Mouse (Mus musculus): ENCODE results near the gene Chchd6.
A peak's percentile ranks its signal among the peaks of the same experiment; 100 is the strongest.

The Chchd6 gene

DNA sequence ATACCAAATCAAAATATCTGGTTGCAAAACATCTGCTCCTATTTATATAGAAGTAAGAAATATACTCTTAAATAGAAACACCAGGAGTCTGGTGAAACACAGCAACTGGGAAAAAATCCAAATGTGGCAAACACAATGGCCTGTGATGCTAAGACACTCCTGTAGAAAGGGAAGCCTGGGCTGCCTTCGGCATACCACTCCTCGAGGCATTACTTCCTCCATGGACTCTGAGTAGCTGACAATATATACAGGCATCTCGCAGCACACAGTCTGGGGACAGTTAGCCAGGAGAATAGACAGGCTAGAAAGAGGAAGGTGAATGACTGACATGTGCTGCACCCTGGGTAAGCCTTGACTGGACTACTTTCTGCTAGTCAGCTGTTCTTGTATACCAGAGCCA is 146.7 kb downstream of the Chchd6 start:
- no peak for DNase-seq

DNA sequence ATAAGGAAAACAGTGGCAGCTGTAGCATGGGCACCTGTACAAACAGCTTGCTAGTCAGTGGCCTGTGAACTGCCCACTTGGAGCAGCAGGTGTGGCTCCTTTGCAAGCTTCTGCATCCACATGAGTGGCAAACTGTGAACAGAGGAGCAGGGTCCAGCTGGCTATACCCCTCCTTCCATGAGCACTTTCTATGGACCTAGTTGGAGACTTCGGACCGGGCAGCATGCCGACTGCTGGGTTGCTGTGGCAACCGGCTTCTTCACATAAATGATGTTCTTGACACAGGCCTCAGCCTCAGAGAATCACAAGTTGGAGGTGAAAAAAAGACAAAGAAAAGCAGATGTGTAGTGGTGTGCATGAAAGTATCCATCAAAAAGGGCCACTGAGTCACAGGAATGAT is 154.8 kb downstream of the Chchd6 start:
- no peak for DNase-seq

DNA sequence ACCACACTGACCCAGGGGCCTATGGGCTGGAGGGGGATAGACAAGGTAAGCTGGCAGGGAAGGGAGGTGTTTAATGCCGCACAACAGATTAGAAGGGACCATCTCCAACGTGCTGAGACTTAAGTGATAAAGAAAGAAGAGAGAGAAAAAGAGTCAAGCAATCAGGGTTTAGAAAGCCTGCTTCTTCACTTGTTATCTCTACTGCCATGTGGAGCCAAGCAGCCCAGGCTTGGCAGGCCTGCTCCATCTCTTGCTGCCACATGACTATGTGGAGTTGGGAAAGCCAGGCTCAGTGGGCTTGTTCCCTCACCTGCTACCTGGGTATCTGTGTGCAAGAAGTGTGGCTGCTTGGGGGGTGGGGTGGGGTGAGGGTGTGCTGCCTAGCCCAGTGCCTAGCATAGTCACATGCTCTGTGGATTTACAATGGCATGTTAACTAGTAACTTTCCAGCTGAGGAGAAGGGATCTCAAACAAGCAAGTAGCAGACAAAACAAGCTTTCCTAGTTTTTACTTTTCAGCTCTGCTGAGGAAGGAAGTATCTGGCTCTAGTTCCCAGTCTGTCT is 163.5 kb downstream of the Chchd6 start:
- DNase-seq: no peak

DNA sequence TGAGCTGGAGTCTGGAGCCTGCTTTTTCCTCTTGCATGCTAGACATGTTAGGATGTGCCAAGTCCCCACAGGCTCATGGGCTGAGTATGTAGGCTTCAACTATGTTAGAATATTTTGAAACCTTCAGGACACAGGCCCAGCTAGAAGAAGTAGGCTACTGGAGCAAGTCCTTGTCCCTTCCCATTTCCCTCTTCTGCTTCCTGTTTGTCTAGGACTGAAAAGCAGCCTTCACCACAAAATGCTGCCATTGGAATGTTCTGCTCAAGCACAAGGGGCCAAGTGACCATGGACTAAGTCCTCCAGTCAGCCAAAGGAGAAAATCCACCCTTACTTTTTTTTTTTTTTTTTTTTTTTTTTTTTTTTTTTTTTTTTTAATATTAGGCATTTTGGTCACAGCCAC is 164.7 kb downstream of the Chchd6 start:
- DNase-seq: no peak

DNA sequence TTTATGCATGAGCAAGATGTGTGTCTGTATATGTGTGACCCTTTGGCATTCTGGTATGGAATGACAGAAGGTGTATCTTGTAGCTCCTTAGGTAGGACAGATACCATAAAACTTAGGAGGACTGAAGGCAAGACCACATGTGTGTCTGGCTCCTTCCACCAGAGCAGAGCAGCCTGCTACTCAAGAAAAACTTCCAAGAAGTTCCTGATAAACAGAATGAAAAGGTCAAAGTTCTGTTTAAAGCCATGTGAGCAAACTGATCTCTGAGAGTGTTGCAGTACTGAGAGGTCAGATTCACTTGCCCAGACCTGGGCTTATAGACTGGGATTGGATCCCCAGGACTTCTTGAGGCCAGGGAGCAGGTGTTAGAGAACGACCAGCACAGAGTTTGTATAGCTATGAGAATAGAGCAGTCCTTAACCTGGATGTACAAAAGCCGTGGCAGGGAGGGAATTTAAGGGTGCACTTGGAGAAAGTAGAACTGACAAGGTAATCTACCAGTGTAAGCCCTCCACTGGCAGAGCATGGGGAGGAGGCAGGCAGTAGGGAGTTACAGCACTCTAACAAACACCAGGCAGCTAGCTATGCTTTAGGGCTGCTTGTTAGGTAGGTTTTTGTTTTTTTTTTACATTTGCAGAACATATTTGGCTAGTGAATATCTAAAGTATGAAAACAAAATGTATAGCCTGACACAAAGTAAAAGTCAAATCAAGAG is 166.6 kb downstream of the Chchd6 start:
- no peak for DNase-seq

DNA sequence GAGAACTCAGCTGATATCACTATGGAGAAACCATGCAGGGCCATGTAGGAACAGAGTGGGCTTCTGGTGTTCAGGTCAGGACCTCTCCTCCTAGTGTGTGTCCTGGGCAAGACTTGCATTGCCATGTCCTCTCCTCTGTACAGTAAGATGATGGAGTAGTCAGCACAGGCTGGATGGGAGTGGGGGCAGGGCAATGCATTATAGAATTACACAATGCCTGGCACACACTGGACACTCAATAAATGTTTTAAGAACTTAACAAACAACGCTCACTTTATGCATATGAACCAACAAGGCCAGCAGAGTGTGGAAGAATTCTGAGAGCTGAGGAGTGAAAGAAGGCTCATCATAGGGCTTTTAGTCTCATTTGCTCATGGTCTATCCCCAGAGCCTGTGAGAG is 171.0 kb downstream of the Chchd6 start:
- no peak for DNase-seq

DNA sequence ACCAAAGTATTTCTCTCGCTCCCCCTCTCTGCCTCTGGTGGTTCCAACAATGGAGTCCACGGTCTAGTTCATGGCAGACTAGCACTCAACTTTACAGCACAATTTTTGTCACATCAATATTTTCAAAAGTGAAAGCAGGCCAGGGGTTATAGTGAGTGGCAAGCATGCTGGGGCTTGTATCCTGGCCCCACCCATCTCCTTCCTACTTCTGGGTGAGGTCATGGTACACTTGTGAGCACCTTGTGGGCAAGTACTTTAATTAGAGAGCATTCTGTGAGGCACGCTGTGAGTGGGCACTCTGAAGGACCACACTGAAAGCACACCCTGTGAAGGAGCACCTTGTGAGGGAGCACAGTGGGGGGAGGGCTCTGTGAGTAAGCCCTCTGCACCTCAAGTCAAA is 172.8 kb downstream of the Chchd6 start:
- no peak for DNase-seq

DNA sequence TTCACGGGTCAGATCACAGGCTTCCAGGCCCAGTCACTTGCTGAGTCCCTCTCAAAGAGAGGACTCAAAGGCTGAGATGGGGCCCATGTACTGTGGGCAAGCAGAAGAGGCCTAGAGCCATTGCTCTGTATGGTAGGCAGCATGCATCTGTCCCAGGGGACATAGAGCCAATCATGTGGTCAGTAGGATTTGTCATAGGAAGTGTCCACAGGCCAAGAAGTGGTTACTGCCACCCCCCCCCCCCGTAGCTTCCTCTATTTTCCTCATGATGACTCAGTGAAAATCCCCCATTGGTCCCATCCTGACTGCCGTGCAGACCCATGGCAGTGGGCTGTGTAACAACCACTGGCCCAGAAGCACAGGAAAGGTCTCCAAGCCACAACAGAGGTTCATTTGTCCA is 173.5 kb downstream of the Chchd6 start:
- no peak for DNase-seq

DNA sequence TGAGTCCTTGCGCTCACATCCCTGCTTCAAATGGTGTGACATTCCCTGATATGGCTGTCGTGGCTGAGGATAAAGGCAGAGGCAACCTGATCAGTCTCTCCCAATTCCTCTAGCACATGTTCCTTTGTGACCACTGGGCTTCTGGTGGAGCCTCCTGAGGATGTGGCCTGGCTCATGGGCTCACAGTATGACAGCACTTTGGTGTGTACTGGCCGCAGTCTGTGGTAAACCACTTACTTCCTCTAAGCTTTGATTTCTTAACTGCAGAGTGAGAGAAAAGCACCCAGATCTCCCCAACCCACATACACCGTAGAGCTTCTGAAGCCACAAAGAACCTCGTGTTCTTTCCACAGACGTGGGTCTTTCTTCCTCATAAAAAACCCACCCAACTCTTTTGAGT is 173.9 kb downstream of the Chchd6 start:
- DNase-seq: no peak

DNA sequence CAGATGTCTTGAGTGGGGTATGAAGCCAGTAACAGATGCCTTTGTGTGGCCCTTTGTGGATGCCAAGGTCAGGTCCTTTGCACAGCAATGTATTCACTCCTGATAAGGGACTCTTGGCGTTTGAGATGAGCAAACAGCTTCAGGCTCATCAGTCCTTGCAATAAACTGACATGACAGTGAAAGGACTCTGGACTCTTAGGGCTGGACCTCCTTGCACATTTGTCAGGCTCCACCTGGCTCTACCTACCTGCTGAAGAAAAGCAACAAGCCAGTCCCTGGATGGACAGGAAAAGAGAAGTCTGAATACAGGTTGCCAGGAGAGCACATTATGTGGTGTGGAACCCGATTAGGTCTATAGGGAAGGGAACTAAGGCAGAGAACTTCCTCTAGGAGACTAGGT is 174.7 kb downstream of the Chchd6 start:
- DNase-seq: no peak

DNA sequence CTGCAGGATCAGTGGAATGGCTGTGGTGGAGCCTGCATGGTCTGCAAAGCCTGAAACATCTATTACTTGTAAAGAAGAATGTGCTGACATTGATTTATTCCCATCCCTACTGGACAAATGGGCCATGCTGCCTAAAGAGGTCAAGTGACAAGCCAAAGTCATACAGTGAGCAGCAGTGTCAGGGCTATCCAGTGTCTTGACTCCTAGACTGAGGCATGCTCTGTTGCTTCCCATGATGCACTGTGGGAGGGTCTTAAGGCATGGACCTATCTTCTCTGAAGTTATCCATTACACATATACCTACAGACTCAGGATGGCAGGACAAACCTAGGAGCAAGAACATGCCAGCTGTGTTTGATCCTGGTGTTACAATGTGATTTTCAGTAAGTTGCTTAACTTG is 175.3 kb downstream of the Chchd6 start:
- DNase-seq: no peak

DNA sequence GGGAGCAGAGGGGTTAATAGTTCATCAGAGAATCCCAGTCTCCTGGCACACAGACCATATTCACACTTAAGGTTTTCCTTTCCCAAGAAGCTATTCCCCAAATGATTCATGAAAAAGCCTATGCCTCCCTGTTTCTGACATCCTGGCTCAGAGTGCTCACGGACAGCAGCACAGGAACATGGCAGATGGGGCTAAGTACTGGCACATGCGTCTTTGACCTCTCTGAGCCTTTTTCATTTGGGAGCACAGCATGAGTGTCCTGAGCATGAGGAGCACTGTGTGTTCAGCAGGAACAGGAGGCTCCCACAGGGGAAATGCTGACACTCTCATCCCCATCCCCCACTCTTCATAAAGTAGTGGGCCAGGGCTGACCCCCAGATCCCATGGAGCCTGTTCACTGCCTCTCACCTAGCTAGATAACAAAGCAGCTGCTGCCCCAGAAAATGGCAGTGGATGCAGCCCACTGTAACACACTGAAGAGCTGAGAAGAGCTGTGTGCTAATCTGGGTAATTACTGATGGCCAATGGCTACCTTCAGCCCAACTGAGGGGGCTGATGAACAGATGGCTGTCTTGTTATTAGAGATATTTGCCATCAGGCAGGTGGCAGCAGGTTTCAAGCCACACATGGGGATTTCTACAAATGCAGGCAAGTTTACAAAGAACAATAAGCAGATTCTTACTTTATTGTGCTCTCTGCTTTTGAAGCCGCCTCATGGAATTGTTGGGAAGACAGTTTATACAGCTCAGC is 176.2 kb downstream of the Chchd6 start:
- DNase-seq: peak; percentile 90

DNA sequence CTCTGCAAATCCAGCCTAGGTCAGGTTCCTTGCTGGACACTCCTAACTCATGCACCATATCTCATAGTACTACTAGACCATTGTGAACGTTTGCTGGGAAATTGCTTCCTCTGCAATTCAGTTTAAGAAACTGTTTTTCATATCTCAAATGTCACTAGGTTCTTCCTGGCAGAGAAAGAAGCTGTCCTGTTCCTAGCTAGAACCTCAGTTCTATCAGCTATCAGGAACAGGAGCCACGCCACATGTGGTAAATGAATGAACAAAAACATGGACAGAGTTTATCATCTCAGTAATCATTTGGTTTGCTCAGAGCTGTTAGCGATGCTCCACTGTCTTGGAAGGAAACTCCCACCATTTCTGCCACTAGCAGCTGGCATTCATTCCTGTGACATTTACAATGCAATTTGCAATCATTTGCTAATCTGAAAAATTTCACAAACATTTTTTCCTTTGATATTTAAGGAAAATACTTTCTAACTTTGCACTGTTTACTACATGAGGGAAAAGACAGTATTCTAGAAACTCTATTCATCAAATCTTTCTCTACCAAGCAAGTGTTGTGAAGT is 179.3 kb downstream of the Chchd6 start:
- no peak for DNase-seq

DNA sequence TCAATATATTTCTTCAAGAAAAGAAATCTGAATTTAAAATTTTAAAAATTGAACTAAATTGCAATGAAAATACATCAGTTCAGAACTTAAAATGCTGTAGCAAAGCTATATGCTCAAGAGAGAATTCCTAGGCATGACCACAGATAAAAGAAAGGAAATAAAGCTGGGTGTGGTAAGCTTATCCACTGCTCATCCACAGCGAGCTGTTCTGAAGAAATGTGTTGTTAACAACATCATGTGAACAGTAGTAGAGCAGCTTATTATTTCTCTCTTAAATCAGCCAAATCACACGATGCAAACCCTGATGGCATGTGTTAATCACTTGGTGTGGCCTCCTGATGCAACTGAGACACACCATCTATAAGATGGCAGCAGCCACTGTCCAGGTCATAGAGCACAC is 180.4 kb downstream of the Chchd6 start:
- no peak for DNase-seq

DNA sequence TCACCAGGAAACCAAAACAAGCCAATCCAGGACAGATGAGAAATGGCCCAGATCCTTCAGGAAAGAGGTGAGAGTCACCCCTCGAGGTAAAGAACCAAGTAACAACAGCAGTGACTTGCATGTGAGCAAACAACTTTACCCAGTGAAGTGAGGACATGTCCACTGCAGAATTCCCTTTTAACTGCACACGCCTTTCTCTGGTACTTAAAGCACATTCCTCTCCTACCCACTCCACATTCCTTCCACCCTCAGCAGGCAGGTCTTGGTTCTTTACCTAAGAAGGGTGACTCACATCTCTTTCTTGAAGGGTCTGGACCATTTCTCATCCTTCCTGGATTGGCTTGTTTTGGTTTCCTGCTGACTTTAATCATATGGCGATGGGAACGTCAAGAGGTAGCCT is 181.3 kb downstream of the Chchd6 start:
- no peak for DNase-seq

DNA sequence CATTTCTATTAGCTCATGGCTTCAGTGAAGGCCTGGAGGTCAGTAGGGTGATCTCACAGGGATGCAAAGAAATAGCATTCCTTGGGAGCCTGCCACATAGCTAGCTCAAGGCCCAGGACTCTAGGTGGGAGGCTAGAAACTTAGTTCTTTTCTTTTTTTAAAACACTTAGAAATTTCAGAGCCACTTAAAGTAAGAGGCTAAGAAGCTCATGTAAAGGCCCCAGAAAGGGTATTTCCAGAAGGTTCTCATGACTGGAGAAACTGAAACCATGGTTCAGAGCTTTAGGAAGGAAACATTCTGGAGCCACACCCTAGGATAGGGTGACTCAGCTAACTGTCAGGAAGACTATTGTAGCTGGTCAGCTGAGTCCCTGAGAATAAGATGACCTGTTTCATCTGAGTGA is 182.0 kb downstream of the Chchd6 start:
- no peak for DNase-seq

DNA sequence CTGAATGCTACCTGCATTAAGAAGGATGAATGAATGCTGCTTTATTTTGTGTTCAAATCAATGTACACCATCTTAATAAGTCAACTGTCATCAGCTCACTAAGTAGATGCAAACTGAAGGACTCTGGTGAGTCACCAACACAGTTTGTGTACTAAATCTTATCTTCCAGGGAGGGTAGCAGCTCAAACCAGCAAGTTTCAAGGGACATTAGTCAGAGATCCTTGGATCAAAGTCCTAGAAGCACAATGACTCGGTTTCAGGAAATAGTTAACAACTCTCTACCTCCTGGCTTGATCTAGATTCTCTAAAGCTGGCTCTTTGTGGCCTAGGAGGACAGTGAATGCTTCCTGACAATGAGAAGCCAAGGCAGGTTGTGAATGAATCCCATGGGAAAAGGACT is 182.9 kb downstream of the Chchd6 start:
- DNase-seq: no peak

DNA sequence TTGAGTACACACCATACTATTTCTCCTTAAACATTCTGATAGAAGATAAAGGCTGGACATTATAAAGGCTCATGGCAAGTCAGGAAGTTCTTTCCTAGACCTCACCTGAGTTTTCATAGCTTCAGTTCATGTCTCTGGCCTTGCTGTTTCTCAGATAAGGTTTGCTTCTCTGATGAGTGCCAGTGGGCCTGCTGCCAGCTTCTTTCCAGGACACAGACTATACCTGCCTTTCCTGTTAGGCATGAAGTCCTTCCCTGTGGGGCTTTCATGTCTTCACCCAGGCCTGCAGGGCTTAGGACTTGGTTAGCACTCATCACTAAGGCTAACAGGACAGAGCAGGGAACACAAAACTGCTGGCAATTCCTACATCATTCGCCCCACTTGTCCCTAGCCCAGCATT is 186.4 kb downstream of the Chchd6 start:
- peak; percentile 30 for DNase-seq

DNA sequence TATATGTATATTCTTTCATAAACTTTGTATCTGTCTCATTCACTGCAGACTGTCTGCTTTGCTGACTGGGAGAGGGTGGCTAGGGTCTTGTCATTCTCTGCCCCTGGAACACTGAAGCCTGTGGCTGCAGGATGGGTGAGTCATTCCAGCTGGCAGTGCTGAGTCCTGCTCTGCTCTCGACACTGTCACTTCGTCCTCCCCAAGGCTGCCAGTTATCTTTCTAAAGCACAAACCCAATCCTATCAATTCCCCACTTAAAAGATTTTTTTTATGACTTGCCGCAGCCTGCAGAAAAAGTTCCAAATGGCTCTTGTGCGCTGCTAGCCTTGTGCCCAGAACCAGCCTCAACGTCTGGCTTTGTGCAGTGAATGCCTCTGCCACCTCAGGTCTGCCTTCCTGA is 187.2 kb downstream of the Chchd6 start:
- DNase-seq: no peak

DNA sequence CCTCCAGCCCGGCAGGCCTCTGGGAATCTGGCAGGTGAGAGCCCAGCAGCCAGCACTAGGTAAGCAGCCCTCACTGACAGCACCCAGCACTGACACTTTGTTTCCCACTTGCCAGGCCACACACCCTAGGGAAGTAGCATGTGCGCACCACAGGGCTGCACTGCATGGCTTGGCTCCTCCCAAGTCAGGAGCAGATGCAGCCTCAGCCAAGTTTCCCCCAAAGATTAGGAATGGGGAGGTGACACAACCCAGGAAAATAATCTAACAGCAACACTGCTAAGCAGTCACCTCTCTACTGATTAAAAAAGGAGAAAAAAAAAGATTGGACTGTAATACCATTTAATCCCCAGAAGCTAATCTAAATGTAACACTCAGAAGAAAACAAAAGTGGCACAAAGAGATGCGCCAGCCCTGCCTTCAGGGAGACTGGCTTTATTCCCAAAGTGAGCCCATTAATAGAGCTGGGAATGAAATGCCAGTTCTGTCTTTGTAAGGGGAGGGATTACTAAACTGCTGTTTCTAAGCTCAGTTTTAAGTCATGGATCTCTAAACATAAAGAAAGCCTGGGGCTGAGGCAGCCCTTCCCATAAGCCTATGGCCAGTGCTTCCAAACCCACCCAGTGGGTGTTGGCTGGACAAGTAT is 188.1 kb downstream of the Chchd6 start:
- DNase-seq: peak; percentile 52

DNA sequence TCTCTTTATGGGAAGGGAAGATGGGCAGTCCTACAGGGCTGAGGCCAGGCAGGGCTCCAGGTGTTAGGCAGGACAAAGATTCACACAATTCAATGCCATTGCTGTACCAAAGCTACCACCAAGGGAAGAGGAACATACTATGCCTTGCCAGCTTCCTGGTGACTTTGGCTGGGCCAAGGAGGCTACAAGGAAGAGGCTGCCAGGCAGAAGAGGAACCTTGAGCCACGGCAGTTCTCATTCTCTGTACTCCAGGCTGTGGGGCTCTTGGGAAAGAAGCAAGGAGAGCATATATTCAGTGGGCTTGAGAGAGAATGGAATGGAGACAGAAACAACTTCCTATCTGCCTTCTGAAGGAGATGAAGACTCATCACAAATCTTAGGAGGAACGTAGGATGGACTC is 190.5 kb downstream of the Chchd6 start:
- DNase-seq: no peak

DNA sequence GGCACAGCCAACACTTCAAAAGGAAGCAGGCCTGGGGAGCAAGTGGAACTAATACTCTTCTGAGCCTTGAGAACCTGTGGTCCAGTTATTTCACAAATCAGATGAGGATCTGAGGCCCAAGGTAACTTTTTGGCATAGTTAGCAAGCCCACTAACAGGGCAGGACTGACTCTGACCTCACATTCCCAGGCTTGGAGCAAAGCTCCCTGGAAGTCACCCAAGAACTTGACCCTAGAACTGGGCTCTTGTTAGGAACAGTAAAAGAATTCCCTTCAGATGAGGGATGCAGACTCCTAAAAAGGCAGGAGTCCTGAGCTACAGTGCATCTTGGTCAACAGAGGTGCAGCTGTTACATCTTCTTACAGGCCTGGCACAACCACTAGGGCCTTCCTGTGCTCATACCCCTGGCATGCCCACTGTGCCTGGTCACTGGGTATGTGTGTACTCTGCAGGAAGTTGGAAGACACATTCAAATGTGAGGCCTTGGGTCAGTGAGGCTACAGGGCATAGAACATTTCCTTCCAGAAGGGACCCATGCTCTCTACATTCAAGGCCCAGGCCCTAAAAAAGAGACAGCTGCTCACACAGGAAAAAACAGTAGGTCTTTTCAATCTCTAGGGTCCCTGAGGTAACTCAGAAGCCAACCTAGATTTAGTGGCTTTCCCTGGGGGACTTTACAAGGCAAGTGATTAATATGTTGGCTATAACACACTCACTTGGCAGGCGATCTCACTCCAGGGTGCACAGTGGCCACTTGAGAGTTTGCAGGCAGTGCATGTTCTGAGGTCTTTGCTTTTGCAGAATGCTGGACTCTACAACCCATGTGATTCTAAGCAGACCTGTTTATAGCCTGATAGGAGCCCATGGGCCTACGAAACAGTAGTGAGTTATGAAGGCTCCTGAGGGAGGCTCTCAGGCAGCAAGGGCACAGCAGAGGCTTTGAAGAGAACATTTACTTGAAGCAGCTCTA is 191.9 kb downstream of the Chchd6 start:
- DNase-seq: no peak
